Mouse (Mus musculus) spleen, embryonic (tissue): ENCODE measurements around the gene Il17ra.

ENCODE experiments used
- CTCF ChIA-PET: fragments of 350-600 bp; sonication (Branson Sonifier 250); formaldehyde crosslinking; loops from one replicate; lab custom pipeline; 2022; lab: Charles Lee

The Il17ra gene

GRCm38 (mm10) chr6:120463086-120463871 lies at the start of gene Il17ra:
Gene Il17ra (plus strand): TSS chr6:120463247.
- CTCF ChIA-PET, result no interaction called here

- CTCF ChIA-PET, result no interaction called here
Observed at GRCm38 (mm10) chr6:120438161-120438560, 24.9 kb upstream of the Il17ra start.

GRCm38 (mm10) chr6:120442171-120442749 lies 20.8 kb upstream of the Il17ra start:
- CTCF ChIA-PET, result interaction anchor here (0.7 kb wide), 1 partner anchor 540 kb away, joined by 12 read pairs; the partner anchor contains the start of gene Rad52

DNA sequence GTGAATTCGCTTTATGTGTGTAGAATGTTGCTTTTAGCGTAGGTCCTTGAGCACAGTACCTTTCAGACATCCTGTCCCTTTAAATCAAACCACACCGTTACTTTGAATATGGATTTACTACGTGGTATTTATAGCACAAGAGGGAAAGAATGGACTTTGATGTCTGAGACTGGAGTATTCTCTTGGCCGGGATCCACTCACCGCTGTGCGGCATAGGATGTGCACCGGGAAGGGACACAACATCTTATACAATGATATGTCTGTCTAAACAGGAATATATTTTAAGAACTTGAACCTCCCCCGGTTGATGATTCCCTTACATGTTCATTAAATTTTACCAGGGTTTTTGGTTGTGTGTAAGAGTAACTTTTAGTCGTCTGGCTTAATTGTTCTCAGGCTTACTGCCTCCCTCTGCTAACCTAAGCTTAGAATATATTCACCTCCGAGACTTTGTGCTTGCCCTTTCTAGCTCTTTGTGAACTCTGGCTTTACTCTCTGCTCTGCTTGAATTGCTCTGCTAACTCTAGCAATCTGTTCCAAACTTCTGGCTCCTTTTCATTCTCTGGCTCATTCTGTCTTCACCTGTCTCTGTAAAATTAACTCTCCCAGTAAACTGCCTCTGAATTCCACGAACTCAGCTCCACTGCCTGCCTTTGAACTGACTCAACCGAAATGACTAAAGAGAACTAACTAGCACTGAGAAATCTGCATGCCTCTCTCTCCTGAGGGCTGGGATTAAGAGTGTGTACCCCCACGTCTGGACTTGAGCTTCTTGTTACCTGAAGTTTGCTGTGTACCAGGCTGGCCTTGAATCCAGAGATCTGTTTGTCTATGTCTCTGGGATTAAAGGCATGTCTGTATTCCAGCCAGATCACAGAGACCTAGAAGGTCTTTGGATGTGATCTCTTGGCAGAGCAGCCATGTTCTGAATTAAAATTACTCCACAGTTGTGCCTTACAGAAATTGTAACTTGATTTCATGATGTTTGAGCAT lies 19.4 kb upstream of the Il17ra start:
- CTCF ChIA-PET, result no interaction called here

GRCm38 (mm10) chr6:120450208-120450607 lies 12.8 kb upstream of the Il17ra start:
- CTCF ChIA-PET, result interaction anchor here (0.5 kb wide), 1 partner anchor 221 kb away, joined by 4 read pairs; no protein-coding TSS in a partner anchor

GRCm38 (mm10) chr6:120452384-120453102 lies 10.5 kb upstream of the Il17ra start:
- CTCF ChIA-PET, result interaction anchor here (0.6 kb wide), 1 partner anchor 599 kb away, joined by 3 read pairs; no protein-coding TSS in a partner anchor

GRCm38 (mm10) chr6:120453103-120453445 lies 10.0 kb upstream of the Il17ra start:
- CTCF ChIA-PET, result no interaction called here

- CTCF ChIA-PET, result interaction anchor here (0.7 kb wide), 1 partner anchor 20 kb away, joined by 6 read pairs; no protein-coding TSS in a partner anchor
Observed at GRCm38 (mm10) chr6:120453556-120453955, 9.5 kb upstream of the Il17ra start.

DNA sequence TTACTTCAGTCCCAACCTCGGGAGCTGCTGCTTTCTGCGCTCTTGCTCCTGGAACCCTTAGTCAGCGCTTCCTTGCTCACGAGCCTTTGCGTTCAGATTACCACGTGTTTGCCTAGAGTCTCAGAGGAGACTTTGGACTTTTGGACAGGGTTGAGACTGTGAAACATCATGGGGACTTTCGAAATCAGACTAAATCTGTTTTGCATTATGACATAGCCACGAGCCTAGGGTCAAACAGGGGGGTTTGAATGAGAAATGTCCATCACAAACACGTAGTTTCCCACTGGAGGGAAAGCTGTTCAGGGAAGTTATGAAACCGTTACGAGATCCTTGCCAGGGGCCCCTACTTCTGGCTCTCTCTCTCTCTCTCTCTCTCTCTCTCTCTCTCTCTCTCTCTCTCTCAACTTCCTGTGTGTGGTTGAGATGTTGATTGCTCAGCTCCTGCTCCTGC lies 8.4 kb upstream of the Il17ra start:
- CTCF ChIA-PET, result interaction anchor here (0.5 to 0.6 kb wide), 2 partner anchors 49 to 569 kb away, joined by 3 to 5 read pairs; no protein-coding TSS in a partner anchor

DNA sequence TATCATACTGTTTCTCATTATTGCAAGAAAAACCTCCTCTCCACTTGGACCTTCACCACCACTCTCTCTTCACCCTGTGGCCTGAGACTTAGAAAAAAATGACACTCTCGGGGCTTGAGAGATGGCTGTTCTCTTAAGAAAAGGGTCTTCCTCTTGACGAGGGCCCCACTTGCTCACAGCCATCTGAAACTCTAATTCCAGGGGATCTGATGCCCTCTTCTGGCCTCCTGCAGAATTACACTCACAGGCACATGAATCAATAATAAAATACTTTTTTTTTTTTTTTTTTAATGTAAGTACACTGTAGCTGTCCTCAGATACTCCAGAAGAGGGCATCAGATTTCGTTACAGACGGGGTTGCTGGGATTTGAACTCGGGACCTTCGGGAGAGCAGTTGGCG lies 6.0 kb upstream of the Il17ra start:
- CTCF ChIA-PET, result interaction anchor here (0.6 to 0.7 kb wide), 3 partner anchors 13 to 461 kb away, joined by 3 to 6 read pairs (median 3); no protein-coding TSS in a partner anchor

DNA sequence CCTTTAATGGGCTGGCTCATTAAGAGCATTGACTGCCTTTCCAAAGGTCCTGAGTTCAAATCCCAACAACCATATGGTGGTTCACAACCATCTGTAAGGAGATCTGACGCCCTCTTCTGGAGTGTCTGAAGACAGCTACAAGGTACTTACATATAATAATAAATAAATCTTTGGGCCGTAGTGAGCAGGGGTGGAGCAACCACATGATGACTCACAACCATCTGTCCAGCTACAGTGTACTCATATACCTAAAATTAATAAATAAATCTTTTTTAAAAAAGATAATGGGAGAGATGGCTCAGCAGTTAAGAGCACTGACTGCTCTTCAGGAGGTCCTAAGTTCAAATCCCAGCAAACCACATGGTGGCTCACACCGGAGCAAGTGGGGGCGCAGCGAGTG lies 5.3 kb upstream of the Il17ra start:
- CTCF ChIA-PET, result interaction anchor here (0.6 kb wide), 2 partner anchors 12 to 24 kb away, joined by 3 read pairs; no protein-coding TSS in a partner anchor

DNA sequence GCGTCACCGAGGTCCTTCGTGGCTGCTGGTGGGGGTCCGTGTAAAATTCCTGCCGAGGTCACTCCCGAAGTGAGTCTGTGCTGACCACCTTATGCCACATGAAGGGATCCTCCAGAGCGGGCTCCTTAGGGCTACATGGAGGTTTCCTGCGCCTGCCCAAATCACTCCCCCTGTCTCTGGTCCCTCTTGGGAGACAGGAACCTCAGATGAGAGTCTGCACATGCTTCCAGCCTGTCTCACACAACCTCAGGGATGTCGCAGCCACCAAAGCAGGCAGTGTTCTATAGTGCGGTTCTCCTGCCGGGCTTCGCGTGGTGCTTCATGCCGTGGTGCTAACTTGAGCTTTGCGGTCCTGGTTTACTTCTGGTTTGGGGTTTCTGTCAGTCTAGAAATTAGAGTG lies 1.8 kb upstream of the Il17ra start:
- CTCF ChIA-PET, result no interaction called here

GRCm38 (mm10) chr6:120462251-120462650 lies 796 bp upstream of the Il17ra start:
- CTCF ChIA-PET, result no interaction called here

DNA sequence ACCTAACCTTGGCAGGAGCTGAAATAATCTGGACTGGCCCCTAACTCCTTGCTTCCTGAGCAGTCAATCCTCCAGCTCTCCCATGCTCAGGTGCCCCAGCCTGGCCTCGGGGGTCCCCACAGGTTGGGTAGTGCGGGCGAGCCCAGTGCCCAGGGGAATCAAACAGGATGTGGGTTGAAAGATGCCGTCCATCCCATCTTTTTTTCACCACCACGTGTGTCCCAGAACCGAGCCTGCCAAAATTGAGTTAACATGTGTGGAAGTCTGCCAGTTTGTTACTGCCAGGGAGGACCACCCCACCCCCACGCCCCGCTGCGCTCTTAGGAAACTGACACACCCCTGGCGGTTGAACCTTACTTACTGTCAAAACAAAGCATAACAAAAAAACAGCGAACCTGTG lies 837 bp downstream of the Il17ra start:
- CTCF ChIA-PET, result no interaction called here

GRCm38 (mm10) chr6:120464406-120464939 lies 1.4 kb downstream of the Il17ra start:
- CTCF ChIA-PET, result no interaction called here

DNA sequence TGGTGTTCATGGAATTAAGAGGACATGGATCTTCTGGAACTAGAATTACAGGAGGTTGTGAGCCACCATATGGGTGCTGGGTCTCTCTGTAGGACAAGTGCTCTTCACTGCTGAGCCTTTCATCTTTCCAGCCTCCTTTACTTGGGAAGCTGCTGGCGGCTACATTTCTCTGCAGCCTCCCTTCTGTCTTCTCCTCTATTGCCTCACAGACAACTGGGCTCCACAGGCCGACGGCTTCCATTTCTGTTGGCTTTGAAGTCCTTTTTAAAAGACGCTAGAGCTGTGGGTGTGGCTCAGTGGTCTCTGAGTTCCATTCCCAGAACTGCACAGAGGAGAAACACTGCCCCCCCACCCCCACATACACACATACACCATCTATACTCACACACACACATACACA lies 2.3 kb downstream of the Il17ra start:
- CTCF ChIA-PET, result interaction anchor here (0.5 to 0.6 kb wide), 2 partner anchors 73 to 325 kb away, joined by 3 read pairs; no protein-coding TSS in a partner anchor

GRCm38 (mm10) chr6:120466609-120467329 lies 3.7 kb downstream of the Il17ra start:
- CTCF ChIA-PET, result no interaction called here

GRCm38 (mm10) chr6:120468259-120468658 lies 5.2 kb downstream of the Il17ra start:
- CTCF ChIA-PET, result no interaction called here

DNA sequence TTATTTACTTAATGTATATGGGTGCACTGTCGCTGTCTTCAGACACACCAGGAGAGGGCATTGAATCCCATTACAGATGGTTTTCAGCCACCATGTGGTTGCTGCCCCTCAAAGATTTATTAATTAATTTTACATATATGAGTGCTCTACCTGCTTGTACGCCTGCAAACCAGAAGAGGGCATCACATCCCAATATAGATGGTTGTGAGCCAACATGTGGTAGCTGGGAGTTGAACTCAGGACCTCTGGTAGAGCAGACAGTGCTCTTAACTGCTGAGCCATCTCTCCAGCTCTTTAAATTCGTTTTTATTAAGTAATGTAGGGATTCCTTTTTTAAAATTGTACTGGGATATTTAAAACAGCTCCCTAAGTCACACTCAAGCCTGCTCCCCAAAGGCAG lies 6.2 kb downstream of the Il17ra start:
- CTCF ChIA-PET, result interaction anchor here (0.7 to 1.0 kb wide), 2 partner anchors 12 to 13 kb away, joined by 3 to 7 read pairs; no protein-coding TSS in a partner anchor
